Mouse (Mus musculus) yolk sac, embryonic 10.5 days (tissue): Measurements from ENCODE around the gene Setd1a.
"Not testable (repeated sequence)": the region's sequence is repeated elsewhere in the genome, so short reads cannot be mapped to it uniquely, and the experiment has no call there.

Experiments used
- DNase-seq: peaks from one replicate; pipeline ENCODE4 v3.0.0-alpha.2; 2017; ENCODE audit warnings: low spot score

Setd1a gene

GRCm38 (mm10) chr7:127776426-127776825 is at the start of gene Setd1a:
Gene Setd1a (plus strand): TSS chr7:127776670.
- peak; percentile 84 for DNase-seq

GRCm38 (mm10) chr7:127727898-127728297 is 48.6 kb upstream of the Setd1a start:
- DNase-seq, result no peak

GRCm38 (mm10) chr7:127730170-127730569 is 46.3 kb upstream of the Setd1a start:
- peak; percentile 68 for DNase-seq

GRCm38 (mm10) chr7:127732066-127732465 is 44.4 kb upstream of the Setd1a start, which contains the start of gene Ctf2:
Gene Ctf2 (minus strand): TSS chr7:127732166.
- DNase-seq, result not testable (repeated sequence)

- DNase-seq, result peak; percentile 76
These were observed 32.0 kb upstream of the Setd1a start, which contains the start of gene Fbxl19 for GRCm38 (mm10) chr7:127744366-127745045. Gene Fbxl19 (plus strand): TSS chr7:127744543.

- DNase-seq, result peak; percentile 96
These were observed 31.2 kb upstream of the Setd1a start for GRCm38 (mm10) chr7:127745251-127745651.

GRCm38 (mm10) chr7:127745652-127746493 is 30.6 kb upstream of the Setd1a start:
- peak; percentile 99 for DNase-seq

- DNase-seq, result peak; percentile 91
These were observed 29.7 kb upstream of the Setd1a start for GRCm38 (mm10) chr7:127746494-127747491.

- peak; percentile 73 for DNase-seq
These were observed 28.8 kb upstream of the Setd1a start for GRCm38 (mm10) chr7:127747559-127748234.

GRCm38 (mm10) chr7:127748235-127748560 is 28.3 kb upstream of the Setd1a start:
- no peak for DNase-seq

- no peak for DNase-seq
These were observed 26.0 kb upstream of the Setd1a start for GRCm38 (mm10) chr7:127750131-127751127.

GRCm38 (mm10) chr7:127751619-127752018 is 24.9 kb upstream of the Setd1a start:
- peak; percentile 62 for DNase-seq

- DNase-seq, result no peak
These were observed 24.4 kb upstream of the Setd1a start for GRCm38 (mm10) chr7:127752069-127752468.

- DNase-seq, result no peak
These were observed 23.3 kb upstream of the Setd1a start for GRCm38 (mm10) chr7:127753158-127753557.

GRCm38 (mm10) chr7:127753741-127754140 is 22.7 kb upstream of the Setd1a start:
- no peak for DNase-seq

- DNase-seq, result no peak
These were observed 16.8 kb upstream of the Setd1a start for GRCm38 (mm10) chr7:127759716-127760115.

GRCm38 (mm10) chr7:127760478-127760877 is 16.0 kb upstream of the Setd1a start:
- DNase-seq, result peak; percentile 62

- peak; percentile 66 for DNase-seq
These were observed 15.4 kb upstream of the Setd1a start for GRCm38 (mm10) chr7:127761026-127761425.

- DNase-seq, result no peak
These were observed 12.8 kb upstream of the Setd1a start for GRCm38 (mm10) chr7:127763642-127764041.

- DNase-seq, result peak; percentile 82
These were observed 10.7 kb upstream of the Setd1a start for GRCm38 (mm10) chr7:127765756-127766155.
